Mouse (Mus musculus): ENCODE measurements around the gene Zfp260.

The Zfp260 gene

GRCm38 (mm10) chr7:30094646-30095429, at the start of gene Zfp260:
Zfp260 (plus strand) TSS chr7:30094777.
- peak; percentile 92 for DNase-seq (ENCODE audit: extremely low read depth, low read depth)

DNA sequence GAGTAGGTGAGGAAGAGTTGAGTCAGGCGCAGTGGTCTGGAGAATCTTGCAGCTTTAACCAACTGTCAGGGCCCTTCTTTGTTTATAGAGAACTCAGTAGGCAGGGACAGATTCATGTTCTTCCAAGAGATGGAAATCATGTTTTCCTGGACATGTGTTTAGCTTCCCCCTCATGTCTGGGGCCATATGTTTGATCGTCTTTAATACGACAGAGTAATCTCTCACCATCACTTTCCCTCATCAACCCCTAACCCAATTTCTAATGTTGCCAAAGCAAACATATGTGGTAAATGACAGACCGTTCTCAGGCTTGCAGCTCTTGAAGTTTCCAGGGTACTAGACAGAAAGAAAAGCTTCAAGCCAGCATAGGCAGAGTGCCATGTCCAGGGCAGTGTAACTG, 46.5 kb upstream of the Zfp260 start:
- DNase-seq (ENCODE audit: extremely low read depth, low read depth), result no peak

DNA sequence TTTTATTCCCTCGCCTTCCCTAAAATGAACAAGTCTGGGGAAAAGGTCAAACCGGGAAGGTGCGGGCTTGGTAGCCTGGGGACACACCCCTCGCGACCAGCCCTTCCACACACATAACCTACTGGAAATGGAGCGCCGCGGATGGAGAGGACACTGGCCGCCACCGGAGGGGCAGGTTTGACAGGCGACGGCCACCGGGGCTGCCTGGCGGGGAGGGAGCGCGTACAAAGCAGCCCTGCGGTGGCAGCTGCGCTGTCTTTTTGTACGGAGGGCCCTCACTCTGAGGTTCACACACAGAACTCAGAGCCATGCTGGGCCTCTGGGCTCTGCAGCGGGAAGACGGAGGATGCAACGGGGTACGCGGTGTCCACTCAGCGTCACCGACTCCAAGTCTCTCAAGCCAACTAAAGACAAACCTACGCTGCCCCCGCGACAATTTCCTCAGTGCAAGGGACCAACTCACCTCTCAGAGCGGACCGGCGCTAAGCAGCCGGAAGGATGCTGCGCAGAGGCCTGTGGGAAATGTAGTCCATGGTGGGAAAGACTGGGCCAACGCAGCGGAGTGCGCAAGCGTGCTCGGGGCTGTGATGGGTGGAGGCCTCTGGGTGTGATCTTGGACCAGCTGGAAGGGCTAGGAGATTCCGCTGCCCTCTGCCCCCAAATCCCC, 43.6 kb upstream of the Zfp260 start, which contains the start of gene Zfp14:
TSS of gene Zfp14 (minus strand) at position 499 of the 667 bp plus-strand sequence.
- DNase-seq (ENCODE audit: extremely low read depth, low read depth), result peak; percentile 84

DNA sequence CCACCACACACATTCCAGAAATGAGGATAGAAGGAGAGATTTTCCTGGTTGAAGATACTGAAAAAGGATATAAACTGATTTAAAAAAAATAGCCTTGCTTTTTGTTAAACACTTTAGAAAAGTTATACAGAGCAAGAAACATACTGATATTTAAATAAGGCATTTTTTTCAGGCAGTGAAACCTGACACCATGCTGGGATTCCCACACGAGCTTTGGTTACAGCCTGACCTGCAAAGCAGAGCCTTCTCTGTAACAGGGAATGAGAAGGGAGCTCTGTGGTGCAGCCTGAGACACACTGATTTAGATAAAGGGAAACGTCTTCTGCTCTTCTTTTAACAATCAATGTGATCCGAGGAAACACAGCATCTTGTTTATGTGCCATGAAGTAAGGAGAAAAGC, 41.0 kb upstream of the Zfp260 start:
- DNase-seq (ENCODE audit: extremely low read depth, low read depth), result no peak

DNA sequence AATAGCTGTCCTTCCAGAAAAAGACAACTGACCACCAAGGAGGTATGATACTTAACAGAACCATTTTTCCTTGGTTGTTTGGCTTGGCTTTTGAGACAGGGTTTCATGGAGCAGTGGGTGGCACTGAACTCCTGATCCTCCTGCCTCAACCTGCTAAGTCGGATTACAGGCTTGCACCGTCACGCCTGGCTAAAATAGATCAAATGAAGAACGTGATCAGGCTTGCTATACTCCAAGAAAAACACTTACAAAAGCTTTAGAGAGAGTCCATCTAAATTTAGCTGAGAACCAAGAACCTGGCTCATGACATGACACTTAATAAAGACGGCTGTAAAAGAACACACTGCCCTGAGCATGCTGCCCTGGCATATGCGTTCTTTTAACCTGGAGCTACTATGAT, 34.2 kb upstream of the Zfp260 start:
- no peak for DNase-seq (ENCODE audit: extremely low read depth, low read depth)

DNA sequence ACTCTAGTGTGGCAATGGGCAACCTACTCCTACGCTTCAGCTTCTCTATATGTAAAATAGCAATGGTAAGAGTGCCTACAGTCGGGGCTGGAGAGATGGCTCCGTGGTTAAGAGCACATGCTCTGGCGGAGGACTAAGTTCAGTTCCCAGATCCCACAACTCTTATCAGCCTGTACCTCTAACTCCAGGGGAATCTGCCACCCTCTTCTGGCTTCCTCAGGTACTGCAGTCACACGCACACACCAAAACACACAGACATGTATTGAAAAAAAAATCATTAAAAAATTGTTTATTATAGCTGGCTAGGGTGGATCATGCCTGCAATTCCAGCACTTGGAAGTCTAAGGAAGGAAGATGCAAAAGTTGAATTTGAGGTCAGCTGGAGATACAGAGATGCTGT, 32.1 kb upstream of the Zfp260 start:
- DNase-seq (ENCODE audit: extremely low read depth, low read depth), result no peak

GRCm38 (mm10) chr7:30064622-30065021, 30.0 kb upstream of the Zfp260 start:
- no peak for DNase-seq (ENCODE audit: extremely low read depth, low read depth)

DNA sequence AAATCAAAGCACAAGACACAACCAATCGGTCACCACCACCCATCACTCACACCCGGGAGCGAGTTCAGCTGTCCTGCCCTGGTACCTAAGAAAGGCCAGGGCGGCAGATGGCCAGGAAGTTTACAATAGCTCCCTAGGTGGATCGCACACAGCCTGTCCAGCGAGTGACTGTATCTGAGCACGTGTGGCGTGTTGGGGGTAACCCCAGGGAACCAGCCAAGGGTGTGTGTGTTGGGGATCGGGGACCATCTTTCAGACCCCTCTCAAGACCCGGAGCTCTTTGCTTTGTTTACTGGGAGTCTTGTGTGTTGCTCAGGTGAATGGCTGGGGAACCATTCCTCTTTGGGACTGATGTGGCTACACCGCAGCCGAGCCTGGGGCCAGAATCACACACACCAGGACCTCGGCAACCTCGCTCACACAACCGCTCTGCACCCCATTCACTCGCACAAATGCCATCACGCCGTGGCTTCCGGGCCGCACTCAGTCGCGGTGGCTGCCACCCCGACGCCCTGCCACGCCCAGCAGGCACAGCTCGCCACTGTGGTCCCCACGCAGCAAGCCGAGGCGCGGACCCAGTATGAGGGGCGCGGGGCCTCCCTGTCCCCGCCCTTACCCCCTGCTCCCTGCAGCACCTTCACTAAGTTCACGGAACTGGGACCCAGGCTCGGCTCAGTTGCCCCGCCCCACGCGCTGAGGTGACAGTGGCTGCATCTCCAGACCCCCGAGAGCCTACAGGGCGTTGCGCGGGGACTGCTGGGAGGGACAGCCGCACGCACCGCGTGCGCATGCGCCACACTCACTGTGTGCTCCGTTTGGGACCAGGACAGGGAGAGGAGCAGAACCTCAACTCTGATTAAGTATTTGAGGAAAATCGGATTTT, 22.2 kb upstream of the Zfp260 start, which contains the start of gene Zfp82:
TSS of gene Zfp82 (minus strand) at position 755 of the 883 bp plus-strand sequence.
- DNase-seq (ENCODE audit: extremely low read depth, low read depth), result peak; percentile 78

DNA sequence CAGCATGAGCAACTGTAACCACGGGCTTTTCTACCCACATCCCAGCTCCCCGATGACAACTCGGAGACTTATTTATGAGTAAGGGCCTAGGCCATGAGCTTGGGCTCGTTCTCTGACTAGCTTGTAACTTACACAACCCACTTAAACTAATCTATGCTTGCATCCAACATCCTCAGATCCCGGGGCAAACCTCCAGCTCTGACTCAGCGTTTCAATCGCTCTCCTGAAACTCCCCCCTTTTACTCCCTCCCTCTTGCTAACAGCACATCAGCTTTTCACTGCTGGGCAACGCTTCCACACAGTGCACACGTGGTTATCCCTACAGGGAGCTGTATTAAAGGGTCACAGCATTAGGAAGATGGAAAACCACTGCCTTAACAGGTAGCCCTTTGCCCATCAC, 8.1 kb upstream of the Zfp260 start:
- no peak for DNase-seq (ENCODE audit: extremely low read depth, low read depth)

GRCm38 (mm10) chr7:30089405-30089804, 5.2 kb upstream of the Zfp260 start:
- DNase-seq (ENCODE audit: extremely low read depth, low read depth), result no peak

GRCm38 (mm10) chr7:30090092-30090969, 4.2 kb upstream of the Zfp260 start, which contains the start of the genes Gm26920 and Zfp566:
Gm26920 (minus strand) TSS chr7:30090410.
Zfp566 (minus strand) TSS chr7:30090527.
- DNase-seq (ENCODE audit: extremely low read depth, low read depth), result peak; percentile 97

DNA sequence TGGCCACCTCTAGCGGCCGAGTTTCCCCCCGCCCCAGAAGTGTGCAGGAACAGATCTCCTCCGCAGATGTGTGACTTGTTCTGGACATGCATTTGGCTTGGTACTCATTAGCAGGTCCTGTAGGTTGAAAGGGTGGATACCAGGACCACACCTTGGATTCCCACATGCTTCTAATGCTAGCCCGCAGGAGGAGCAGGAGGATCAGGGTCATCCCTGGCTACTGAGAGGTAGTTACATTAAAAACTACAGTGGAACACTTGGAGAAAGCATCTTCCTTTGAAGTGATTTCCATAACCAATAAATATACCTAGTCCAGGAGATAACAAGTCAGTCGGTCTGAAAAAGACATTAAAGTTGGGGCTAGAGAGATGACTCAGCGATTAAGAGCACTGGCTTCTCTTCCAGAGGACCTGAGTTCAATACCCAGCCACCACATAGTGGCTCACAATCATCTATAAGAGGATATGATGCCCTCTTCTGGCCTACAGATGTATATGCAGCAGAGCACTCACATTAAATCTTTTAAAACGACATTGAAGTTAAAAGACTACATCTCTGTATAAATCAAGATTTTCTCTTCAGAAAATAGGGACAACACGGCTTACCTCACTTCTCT, 3.5 kb upstream of the Zfp260 start:
- peak; percentile 31 for DNase-seq (ENCODE audit: extremely low read depth, low read depth)

DNA sequence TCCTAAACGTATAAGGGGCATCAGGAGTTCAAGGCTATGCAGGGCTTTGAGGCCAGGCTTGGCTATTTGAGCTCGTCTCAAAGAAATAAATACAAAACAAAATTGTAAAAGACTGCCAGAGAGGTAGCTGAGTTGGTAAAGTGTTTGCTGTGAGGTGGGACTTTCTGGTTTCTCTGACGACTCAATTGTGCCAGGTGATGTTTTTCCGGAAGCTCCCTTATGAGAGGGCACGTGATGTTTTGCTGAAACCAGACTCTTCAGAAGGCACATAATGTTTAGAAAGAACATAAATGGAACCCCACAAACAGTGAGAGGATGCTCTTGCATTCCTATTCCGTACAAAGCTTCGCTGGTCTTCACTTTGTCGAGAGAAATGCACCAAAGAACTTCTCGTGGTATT, 1.9 kb upstream of the Zfp260 start:
- no peak for DNase-seq (ENCODE audit: extremely low read depth, low read depth)

DNA sequence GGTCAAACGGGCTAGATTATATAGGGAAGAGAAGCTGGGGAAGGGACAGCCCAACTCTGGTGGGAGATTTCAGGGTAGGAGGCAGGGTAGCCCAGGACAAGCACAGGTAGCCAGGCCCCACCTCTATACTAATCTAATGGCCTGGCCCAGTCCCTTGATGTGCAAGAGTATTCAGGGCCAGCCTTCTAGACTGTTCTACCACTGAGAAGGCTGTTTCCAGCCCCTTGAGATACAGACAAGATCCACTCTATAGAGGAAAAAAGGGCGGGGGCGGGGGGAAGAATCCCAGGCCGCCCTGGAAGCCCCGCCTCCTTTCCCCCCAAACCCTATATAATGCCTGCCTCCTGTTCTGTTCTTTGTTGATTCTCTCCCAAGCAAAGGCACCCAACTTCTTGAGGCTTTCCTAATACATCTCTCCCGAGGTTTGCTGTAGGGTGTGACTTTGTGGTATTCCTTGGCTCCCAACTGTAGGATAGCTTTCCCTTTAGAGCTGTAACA, 610 bp upstream of the Zfp260 start:
- no peak for DNase-seq (ENCODE audit: extremely low read depth, low read depth)

- no peak for DNase-seq (ENCODE audit: extremely low read depth, low read depth)
These were observed 1.1 kb downstream of the Zfp260 start for GRCm38 (mm10) chr7:30095551-30096125.

DNA sequence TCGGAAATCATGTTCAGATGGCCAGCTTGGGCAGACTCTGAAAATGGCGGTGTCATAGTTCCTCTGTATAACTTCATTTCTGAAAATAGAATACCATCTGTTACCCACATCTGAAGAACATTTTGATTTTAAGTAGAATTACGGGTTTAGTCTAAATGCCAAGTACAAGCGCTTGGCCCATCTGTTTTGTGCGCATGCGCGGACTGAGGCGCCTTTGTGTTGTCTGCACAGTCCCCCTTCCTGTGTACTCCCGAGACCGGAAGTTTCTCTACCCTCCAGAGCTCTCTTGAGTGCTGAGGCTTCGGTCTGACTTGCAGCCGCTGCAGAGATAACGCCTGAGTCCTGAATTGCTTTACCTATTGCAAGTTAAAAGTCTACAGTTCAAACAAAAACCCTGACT, 4.7 kb downstream of the Zfp260 start:
- peak; percentile 70 for DNase-seq (ENCODE audit: extremely low read depth, low read depth)

DNA sequence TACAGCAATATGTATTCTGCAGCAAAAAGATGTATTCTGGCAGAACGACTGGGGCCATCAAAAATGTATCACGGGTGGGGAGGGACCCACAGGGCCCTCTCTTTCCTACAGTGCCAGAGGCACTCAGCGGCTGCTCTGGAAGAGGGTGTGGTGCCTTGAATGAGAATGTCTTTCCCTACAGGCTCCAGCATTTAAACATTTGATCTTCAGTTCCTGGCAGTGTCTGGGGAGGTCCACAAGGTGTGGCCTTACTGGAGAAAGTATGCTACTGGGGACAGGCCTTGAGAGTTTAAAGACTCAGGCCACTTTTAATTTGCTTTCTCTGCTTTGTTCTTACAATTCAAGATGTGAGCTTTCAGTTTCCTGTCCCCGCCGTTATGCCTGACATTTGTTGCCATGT, 21.5 kb downstream of the Zfp260 start:
- DNase-seq (ENCODE audit: extremely low read depth, low read depth), result no peak

- DNase-seq (ENCODE audit: extremely low read depth, low read depth), result peak; percentile 31
These were observed 23.4 kb downstream of the Zfp260 start for GRCm38 (mm10) chr7:30117935-30118334.

DNA sequence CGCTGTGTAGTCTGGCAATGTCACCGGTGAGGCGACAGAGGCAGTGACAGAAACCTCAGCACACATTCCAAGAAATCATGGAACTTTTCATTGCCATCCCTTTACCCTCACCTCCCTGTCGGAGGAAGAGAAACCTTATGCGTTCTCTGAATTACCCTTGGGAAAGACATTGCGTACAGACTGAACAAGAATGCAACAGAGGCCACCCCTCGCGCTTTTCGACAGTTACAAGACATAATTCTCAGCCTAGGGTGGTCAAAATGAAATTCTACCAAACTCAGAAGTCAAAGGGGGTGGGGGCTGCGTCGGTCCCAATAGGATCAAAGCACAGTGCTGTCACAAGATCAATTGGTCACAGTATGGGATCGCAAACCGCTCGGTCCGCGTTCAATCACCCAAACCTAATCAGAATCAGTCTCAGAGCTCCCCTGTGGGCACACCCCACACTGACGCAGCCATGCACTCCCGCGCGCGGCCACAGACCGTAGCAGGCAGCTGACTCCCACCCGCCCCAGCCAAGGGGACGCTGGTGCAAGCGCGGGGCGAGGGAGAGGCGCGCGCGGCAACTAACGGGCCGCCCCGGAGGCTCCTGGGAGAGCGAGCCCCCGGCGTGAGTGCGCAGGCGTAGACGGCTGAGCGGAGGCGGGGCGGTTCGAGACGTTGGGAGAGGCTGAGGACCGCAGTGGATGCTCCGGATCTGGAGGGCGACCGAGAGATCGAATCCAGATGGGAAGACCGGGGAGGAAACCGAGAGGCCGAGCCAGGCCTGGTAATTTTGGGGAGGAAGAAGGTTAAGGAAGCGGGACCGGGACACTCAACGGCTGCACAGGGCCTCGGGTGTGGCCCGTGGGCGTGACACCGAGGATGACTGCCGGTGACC, 27.0 kb downstream of the Zfp260 start, which contains the start of gene Zfp382:
TSS of gene Zfp382 (plus strand) at position 635 of the 880 bp plus-strand sequence.
- peak; percentile 57 for DNase-seq (ENCODE audit: extremely low read depth, low read depth)

Data from MEL-GATA-1-ER (cell line).